Mouse (Mus musculus) embryo, embryonic 11.5 days (tissue): ENCODE measurements around the gene Foxa2.

Experiments
- DNase-seq: peaks from one replicate; pipeline ENCODE4 v3.0.0-alpha.2; 2012; ENCODE audit warnings: low read depth, low spot score

Gene Foxa2

DNA sequence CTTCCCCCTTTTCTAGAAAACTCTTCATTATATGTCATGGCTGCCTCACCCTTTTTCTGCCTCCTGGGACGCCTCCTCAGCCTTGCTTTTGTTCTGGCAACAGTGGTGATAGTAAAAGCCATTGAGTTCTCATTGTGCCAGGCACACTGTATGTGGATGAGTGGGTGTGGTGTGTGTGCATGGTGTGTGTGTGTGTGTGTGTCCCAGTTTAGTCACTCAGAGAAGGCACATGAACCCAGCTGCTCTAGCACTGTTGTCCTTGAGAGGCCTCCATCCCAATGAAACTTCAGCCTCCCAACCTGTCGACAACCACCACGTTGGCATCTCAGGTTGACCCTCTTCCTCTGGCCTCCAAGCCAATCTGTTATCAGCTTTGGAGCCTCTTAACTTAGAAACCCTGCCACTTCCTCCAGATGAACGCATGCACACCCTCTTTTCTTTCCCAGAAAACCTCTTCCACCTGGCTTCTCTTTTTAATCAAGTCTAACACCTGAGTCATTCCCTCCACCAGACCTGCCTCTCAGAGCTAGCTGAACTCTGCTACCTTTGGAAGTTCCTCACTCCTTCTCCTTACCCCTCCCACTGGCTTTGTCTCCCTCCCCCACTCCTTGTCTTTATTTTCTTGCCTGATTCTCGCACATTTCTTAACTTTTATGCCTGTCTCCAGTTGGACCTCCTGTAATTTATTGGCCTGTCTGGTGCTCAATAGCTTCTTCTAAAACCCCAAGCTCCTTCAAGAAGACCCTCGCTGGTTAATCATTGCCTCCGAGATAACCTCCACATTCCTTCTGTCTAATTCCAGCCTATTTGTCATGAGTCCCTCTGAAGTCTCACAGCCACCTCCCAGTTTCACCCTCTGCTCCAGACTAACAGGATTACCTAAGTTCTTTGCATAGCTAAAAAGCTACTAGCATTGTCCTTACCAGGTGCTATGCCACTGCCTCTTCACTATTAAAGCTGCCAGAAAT is 41.9 kb downstream of the Foxa2 start:
- no peak for DNase-seq

DNA sequence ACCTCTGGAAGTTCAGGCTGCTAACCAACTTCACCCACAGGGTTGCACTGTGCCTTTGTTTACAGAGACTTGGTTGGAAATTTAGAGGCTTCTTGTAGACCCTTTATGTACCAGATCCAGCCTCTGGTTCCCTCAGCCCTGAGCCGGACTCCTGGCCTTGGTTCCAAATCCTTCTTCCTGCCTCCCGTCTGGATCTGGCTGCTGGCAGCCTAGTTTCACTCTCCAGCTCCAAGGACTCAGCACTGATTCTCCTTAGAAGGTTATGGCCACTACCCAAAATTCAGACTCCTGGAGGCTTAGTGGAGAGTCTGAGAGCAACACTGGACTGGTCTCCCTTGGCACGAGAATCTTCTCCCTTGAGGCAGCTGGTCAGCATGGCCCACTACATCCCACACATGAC is 43.3 kb downstream of the Foxa2 start:
- no peak for DNase-seq

DNA sequence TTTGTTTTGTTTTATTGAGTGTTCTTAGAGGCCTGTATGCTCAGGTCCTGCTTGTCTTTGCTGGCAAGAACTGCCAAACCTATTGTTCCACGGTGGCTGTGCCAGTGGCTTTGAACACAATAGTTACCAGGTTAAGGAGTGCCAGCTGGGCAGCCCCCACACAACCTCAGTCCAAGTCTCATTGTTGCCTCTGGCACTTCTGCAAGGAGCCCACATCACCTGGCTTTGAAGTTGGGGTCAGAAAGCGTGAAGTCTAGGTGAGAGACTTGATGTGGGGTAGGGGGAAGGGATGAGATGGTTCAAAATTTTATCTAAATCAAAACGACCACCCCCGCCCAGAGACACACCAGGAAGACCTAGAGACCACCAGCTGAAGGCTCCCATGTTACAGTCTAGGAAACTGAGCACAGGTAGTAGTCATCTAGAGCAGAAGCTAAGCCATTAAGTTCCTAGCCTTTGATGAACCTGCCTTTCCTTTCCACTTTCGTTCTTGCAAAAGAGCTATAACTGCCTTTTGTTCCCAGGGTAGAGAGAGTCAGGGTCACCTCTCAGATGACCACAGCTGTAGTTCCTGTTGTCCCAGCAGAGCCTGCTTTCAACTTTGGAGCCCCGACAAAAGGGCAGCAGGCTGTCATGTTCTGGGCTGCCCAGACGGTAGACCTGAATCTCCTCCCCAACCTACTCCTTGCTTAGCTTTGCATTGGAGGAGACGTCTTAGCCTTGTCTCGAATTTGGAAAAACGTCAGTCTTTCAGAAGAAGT is 48.4 kb downstream of the Foxa2 start:
- no peak for DNase-seq

DNA sequence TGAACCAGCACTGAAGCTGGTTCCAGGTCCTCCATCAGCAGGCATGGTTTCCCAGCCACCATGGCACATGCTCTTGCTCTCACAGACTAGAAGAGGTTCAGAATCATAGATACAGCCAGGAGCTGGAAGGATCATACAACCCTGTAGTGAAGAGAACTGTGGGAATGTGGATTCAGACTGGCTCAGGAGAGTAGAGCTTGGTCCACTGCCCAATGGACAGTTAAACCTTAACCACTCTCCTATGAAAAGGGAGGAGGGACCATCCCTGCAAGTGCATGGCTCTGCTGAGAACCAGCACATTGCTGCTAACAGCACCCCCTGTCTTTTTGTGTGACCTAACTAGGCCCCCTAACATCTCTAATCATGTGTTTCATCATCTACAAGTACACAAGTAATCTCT is 50.0 kb downstream of the Foxa2 start:
- no peak for DNase-seq

DNA sequence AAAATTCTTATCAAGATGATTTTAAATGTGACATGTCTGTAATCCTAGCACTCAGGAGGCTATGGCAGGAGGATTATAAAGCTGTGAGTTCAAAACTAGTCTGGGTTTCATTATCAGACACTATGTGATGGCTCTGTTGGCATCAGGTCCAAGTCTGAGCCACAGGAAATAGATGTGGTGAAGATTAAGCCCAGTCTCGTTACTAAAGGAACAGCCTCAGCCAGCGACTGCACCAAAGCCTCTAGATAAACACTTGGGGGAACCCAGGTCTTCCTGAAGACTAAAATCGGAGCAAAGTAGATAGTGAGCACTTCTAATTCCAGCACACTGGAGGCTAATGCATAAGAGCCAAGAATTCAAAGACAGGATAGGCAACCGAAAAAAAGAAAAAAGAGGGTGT is 52.9 kb downstream of the Foxa2 start:
- no peak for DNase-seq

DNA sequence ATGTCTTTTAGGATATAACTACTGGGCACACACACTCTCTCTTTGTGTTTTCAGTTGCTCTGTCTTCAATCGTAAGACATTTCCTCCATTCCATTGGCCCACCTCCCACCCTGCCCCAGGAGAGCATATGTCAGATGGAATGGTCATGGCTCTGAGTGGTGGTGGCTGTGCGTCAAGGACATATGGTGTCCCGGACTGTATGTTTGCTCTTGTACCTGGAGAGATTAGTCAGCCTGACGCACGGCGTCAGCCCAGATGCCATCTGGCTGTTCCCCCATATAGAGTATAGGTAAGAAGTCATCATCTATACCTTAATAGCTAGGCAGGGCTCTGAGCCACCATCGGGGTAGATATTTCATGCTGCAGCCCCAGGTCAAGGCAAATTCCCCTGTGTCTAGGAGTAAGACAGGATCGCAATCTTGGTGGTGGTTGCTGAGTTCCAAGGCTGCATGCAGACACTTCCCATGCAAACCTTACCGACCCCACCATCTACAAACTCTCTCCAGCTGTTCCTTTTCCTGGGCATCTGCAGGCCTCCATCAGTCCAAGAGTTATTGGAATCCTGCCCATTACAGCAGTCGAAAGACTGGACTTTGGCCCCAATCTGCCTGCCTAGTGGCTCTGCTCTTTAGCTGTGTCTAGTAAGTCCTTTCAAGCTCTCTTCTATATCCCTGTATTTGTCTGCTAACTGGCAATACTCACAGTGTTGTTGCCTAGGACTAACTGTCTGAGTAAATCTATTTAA is 53.7 kb downstream of the Foxa2 start:
- DNase-seq: no peak
